Mouse (Mus musculus) left cerebral cortex, adult 8-10 months (tissue): Measurements from ENCODE around the gene Olfr263. TPM values are rescaled to one million over a fixed set of nuclear protein-coding genes. Genes with fewer than 3 reads are reported as not detected.

ENCODE experiments used
- total RNA-seq, 4 experiments: library from RNA; stranded (reverse); gene quantifications; 2 replicates each; pipeline ENCODE4 v1.2.4; 2022

The Olfr263 gene
- total RNA-seq, 4 experiments from 2014 or later, result not detected

Other genes with a start within 250 kb of the Olfr263 start
- gene Olfr1370, start 54.7 kb upstream of the Olfr263 start, total RNA-seq, result not detected
- not detected for gene Olfr1369-ps1, start 18.2 kb upstream of the Olfr263 start, total RNA-seq
- not detected for gene Olfr1368, start 16.2 kb downstream of the Olfr263 start, total RNA-seq
- gene Trim27, start 49.8 kb downstream of the Olfr263 start, total RNA-seq, result 10 to 100 TPM; 34.1 to 39.5 (median 35.3) TPM
- not detected for gene Gpx5, start 163.1 kb downstream of the Olfr263 start, total RNA-seq
- gene Gpx6, start 182.5 kb downstream of the Olfr263 start, total RNA-seq, result 1 to 10 TPM in 1 of 4 experiments, under 1 TPM in 3; 0.28 to 1.4 (median 0.59) TPM
- not detected for gene Olfr1367, start 217.3 kb downstream of the Olfr263 start, total RNA-seq
- gene Zscan12, start 233.2 kb downstream of the Olfr263 start, total RNA-seq, result 1 to 10 TPM; 6.7 to 8.8 (median 7.8) TPM